Mouse (Mus musculus) kidney, postnatal 14 days (tissue): ENCODE measurements around the gene Spns3.
A peak's percentile ranks its signal among the peaks of the same experiment; 100 is the strongest.
"Not testable (repeated sequence)": the region's sequence is repeated elsewhere in the genome, so short reads cannot be mapped to it uniquely, and the experiment has no call there.

ENCODE experiments used
- DNase-seq: peaks from one replicate; pipeline ENCODE4 v3.0.0; 2022; ENCODE audit warnings: mixed read lengths

Gene Spns3

DNA sequence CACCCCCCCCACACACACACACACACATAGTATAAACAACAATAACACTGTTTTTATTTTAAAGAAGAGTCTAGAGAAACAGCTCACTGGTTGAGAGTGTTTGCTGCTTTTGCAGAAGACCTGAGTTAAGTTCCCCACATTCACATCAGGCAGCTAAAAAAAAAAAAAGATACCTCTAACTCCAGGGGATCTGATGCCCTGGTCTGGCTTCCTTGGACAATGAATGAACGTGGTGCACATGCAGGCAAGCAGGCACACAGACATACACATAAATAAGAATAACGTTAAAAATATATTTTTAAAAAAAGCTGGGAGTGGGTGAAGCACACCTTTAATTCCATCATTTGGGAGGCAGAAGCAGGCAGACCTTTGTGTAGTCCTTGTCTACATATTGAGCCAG, 6.6 kb upstream of the Spns3 start:
- DNase-seq, result no peak

DNA sequence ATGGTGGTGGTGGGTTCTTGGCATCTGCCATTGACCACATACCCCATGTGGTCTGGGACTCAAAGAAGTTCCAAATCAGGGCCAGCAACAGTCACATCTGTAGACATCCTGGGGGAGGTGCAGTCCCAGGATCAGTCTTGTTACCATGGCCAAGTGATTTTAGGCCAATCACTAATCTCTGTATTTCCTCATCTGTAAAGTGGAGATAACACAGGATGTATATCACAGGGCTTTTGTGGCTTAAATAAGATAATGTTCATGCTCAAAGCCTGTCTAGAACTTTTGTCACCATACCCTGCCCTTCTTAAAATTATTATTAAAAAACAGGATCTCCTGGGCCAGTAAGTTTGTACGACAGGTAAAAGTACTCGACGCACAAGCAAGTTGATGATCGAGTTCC, 6.2 kb upstream of the Spns3 start:
- no peak for DNase-seq

DNA sequence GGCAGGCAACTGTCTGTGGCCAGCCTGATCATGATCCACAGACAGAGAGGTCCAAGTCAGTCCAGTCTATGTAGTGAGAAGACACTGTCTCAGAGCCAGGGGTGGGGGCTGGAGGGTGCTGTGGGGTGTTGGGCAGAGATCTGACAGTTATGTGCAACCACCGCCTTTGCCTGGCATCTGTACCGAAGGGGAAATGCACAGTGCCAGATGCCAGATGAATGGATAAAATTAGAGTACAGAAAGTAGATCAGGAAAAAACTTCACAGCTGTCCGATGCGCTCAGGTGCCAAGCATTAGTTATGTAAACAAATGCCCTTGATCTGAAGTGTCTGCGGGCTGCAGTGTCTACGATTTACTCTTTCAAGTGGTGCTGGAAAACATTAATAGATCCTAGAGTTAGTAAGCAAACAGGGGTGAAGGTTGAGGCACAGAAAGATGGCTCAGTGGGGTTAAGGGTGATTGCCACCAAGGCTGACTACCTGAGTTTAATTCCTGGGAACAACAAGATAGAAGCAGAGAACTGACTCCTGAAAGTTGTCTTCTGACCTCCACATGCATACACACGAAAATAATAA, 1.3 kb upstream of the Spns3 start:
- no peak for DNase-seq

DNA sequence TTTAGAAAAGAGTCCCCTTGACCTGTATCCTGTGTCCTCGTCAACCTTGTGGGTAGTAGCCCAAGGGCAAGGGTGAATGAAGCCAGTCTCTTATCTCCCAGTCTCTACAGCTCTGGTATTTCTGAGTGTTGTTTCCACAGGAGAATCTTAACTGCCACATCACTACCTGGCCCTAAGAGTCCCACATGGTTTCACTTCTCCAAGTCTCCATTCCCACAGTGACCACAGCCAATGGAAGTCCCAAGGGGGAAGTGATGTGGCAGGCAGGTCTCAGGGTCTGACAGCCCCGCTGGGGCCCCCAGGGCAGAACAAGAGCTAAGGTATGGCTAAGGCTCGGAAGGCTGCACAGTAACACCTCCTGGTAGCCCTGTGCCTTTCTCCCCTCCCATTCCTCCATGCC, 3.1 kb downstream of the Spns3 start:
- no peak for DNase-seq

DNA sequence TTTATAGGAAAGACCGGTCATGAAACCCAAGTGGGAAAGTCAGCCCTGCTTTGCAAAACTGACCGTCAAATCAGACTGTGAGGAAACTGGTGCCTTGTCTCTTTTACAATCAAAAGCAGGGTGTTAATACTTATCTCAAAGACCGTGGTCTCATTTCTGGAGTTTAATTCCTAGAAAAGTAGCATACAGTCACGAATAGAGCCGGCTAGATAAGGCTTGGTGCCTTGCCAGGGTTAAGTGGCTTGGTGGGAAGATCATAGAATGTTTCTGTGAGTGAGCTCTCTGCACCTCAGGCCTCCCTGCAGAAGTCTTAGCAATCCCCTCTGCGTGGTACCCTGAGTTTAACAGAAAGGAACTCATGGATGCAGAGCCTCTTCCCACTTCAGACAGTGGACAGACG, 5.6 kb downstream of the Spns3 start:
- no peak for DNase-seq

DNA sequence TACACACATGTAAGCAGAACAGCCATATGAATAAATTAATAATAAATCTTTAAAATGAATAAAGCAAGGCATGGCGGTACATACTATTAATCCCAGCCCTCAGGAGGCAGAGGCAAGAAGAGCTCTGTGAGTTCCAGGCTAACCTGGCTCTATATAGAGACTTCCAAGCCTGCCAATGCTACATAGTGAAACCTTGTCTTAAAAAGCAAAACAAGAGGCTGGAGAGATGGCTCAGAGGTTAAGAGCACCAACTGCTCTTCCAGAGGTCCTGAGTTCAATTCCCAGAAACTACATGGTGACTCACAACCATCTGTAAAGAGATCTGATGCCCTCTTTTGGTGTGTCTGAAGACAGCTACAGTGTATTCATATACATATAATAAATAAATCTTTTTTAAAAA, 6.6 kb downstream of the Spns3 start:
- DNase-seq, result not testable (repeated sequence)

DNA sequence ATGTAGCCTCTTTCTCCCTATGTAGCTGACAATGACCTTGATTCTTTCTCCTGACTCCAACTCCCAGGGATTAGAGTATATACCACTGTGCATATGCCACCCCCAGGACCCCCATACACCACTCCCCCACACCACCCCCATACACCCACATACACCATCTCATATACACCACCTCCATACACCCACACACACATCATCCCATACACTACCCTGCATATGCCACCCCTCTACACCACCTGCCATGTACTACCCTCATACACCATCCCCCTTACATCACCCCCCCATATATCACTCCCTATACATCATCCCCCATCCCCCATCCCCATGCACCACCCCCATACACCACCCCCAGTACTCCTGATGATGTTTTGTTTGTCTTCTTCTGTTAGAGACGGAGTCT, 7.7 kb downstream of the Spns3 start:
- DNase-seq, result no peak

DNA sequence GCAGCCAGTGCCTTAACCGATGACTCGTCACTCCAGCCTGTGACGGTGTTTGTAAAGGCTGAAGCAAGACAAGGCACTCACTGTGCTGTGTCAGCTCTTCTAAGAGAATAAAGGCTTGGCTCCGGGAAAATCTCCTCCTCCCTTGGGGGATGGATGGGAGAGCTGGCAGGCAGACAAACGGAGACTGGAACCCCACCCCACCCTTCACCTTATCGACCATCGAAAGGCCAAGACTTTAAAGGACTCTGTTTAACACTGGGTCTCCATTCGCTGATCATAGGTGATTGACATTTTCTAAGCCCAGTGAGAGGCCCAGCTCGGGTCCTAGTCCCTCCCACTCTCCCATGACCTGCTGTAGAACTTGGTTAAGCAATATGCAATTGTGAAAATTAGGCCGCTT, 8.4 kb downstream of the Spns3 start:
- no peak for DNase-seq

DNA sequence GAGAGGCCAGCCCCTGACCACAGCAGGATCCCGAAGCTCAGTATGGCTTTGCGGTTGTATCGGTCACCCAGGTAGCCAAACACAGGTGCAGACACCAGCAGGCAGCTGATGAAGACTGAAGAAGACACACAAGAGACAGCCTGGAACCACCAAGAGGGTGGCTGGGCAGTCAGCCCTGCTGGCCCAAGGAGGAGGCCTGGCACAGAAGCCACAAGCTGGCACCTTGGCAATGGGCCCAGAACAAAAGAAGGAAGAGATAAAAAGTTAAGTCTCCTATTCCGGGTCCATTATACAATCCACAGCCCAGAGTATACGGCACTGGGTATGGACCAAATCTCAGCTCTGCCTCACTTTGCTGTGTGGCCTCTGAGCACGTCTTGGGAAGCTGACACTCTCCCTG, 9.9 kb downstream of the Spns3 start:
- DNase-seq, result peak; percentile 21

DNA sequence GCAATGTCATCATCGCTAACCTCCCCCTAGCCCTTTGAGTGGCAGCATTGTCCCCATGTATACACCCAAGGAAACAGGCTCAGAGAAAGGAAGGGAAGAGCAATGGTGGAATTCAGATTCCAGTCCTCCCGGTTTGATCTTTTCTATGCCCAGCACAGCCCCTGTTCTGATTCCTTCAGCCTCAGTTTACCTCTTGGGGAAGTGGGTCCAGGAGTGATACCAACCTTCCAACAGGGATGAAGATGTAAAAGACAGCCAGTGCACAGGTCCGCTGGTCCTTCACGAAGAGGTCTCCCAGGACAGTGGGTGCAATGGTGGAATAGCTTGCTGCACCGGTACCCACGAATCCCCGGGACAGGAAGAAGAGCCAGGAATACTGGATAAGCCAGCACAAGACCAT, 11.5 kb downstream of the Spns3 start:
- DNase-seq, result no peak

DNA sequence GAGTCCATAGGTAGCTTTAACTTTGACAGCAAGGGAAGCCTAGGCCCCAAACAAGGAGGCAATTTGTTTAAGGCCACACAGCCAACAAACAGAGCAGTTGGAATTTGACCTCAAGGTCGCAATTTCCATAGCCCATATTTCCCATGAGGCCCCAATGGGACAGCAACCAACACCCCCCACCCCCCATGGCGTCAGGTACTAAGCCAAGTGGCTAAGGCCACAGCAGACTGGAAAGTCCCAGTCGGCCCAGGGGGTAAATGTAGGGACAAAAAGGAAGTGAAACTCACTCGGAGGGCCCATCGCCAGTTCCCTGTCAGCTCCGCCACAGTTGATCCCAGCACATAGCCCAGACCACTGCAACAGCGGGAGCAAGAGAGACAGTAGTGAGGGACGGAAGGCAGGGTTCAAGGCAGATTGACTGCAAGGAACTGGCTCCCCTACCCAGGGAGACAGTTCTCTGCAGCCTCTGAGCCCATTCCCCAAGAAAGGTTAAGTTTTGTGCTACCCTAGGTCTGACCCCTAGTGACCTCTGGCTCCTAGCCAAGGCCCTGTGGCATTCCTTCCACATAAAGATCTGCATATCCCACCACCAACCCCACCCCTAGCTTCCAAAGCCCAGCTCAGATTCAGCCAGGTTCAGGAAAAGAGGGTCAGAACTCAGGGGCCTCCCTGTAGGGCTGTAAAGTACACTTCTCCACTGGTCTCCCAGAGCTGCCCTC, 12.1 kb downstream of the Spns3 start:
- peak; percentile 55 for DNase-seq

DNA sequence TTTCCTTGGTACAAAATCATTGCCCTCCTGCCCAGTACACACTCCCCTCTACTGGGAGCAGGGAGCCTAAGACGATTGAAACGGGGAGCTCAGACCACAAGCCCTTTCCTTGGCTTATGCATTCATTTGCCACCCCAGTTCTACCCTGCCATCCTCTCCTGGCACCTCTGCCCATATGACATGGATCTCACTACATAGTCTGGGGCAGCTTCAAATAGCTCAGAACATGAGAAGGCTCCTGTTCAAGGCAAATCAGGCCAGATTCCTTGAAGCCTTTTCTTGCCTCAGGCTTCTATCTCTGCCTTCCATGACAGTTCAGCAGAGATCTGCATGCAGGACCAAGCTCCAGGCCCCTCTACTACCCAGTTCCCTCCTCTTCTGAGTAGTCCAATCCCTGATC, 12.8 kb downstream of the Spns3 start:
- no peak for DNase-seq

DNA sequence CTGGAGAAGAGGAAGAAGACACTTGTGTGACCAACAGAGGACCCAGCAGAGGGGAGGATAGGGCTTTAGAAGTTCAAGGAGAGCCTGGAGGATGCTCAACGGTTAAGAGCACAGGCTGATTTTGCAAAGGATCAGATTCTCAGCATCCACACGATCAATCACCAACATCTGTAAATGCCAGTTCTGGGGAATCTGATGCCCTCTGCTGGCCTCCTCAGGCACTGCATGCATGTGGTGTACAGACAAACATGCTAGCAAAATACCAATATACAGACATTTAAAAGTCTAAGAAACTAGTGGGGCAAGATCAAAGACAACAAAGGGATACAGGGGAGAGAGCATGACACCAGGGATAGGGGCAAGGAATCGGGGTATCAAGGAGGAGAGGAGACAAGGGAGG, 14.8 kb downstream of the Spns3 start:
- DNase-seq, result no peak

DNA sequence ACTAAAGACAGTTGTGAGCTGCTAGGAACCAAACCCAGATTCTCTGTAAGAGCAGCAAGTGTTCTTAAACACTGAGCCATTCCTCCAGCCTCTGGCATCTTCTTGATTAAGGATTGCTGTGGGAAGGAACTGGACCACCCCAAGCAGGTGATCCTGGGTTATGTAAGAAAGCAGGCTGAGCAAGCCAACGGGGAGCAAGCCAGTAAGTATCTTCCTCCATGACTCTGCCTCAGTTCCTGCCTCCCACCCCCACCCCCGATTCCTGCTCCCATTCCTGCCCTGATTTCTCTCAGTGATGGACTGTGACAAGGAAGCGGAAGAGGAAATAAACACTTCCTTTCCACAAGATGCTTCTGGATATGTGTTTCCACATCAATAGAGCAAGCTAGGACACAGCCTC, 17.4 kb downstream of the Spns3 start:
- no peak for DNase-seq

DNA sequence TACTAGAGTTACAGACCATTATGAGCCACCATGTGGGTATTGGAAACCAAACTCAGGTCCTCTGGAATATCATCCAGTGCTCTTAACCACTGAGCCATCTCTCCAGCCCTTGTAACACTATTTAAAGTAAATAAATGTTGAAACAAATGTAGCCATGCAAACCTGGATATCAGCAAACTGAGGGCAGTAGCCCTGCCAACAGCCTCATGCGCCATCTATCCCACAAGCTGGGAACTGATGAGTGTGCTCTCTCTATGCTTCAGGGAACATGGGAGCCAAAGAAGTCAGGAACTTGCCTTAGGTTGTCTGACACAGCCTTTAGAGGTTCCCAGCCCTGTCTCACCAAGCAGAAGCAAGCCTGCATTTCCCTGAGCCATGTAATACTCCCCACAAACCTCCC, 18.7 kb downstream of the Spns3 start:
- peak; percentile 34 for DNase-seq

DNA sequence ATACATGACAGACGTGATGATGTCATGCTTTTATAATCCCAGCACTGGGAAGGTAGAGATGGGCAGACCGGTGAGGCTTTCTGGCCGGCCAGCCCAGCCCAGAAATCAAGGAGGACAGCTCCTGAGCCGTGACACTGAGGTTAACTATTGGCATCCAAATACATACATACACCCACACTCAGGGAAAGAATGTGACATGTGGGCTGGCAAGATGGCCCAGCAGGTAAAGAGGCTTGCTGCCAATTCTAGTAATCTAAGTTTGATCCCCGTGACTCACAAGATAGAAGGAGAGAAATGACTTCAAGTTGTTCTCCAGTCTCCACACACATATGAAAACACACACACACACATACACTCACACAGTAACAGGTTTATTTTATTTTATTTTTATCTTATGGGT, 19.2 kb downstream of the Spns3 start:
- DNase-seq, result no peak

DNA sequence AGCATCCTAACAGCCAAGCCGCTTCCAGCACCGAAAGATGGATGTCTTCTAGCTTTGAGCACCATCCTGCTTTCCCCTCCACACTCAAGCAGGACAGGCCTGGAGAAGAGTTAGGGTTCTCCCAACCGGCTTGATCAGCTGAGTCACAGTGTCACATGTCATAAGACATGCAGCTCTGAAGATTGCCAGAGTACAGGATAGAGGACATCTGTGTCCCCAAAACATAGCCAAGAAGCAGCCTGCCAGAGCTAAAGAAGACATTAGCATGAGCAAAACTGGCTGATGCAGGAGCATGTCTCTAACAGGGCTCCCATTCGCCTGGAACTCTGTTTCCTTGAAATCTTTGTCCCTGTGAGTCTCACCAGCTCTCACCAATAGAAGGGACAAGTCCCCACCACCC, 24.1 kb downstream of the Spns3 start:
- DNase-seq, result no peak

DNA sequence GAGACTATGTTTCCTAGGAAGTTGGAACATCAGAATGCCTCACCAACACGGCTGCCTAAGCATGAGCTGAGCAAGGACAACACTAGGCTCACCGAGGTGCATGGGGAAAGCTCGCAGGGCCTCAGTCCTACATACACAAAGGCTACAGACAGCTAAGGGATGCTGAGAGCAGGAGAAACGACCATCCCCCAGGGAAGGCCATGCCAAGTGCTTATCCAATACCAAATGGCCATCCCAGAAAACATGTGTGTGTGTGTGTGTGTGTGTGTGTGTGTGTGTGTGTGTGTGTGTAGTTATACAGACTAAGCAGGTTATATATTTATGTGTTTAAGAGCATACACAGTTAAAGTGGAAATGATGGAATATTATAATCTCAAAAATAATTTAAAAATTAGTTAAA, 26.6 kb downstream of the Spns3 start:
- DNase-seq, result no peak

DNA sequence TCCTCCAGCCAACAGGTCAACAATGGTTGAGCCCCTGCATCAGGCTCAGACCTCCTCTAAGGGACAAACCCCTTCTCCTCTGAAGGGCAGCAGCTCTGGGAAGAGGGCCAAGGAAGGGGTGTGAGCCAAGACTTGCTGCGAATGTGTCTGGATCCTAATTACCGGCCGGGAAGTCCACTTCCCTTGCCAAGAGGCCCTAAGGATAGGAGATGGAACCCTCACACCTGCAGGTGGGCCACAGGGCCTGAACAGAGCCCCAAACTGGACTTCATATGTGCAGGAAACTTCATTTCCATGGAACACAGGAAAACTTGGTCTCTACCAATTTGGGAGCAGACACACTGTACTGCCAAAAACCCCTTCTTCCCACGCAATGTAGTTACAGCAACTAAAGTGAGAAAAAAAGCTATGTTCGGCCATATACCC, 27.7 kb downstream of the Spns3 start:
- DNase-seq, result peak; percentile 78

DNA sequence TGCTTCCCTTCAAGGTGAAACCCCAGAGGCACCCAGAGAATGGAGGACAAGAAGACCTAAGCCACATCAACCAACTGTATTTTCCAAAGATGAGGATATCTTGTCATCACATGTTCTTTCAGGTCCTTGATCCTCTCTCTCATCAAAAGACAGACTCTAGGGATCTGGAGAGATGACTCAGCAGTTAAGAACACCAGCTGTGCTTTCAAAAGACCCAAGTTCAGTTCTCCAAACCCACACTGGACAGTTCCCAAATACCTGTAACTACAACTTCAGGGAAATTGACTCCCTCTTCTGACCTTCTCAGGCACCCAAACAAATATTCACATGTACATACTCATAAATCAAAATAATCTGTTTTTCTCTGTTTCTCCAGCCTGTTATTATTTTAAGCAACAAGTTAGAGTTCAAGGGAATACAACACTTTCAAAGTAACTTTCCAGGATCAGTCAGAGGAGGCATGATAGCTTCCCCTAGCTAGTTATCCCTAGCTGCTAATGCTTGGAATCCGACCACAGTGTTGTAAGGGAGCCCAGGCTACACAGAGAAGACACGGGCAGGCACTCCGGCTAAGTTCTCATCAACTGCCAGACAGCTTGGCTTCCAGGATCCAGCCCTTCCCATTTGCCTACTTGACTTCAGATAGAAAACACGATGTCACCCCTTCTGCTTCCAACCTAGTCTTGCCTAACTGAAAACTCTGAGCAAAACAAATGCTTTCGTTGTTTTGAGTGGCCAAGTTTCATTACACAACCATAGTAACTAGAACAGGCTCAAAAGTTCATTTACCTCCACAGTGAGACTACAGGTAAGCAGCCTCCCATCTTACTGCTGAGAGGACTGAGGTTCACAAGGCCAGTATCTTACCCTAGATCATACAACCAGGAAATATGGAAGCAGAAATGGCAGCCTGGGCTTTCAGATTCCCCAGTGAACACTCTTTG, 28.4 kb downstream of the Spns3 start:
- DNase-seq, result no peak

DNA sequence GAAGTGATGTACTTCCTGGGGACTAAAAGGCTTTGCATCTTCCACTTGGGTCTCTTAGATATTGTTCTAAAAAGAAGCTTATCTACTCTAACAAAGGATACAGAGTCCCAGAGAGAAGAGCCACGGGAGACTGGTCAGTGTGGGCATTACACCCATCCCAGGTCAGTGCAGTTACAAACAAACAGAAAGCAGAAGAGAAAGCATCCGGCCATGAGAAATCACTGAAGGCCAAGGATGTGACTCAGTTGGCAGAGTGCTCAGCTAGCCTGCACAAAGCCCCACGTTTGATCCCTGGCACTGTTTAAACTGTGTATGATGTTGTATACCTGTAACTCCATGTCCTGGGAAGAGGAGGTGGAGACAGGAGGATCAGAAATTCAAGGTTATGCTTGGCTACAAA, 30.4 kb downstream of the Spns3 start:
- DNase-seq, result no peak

DNA sequence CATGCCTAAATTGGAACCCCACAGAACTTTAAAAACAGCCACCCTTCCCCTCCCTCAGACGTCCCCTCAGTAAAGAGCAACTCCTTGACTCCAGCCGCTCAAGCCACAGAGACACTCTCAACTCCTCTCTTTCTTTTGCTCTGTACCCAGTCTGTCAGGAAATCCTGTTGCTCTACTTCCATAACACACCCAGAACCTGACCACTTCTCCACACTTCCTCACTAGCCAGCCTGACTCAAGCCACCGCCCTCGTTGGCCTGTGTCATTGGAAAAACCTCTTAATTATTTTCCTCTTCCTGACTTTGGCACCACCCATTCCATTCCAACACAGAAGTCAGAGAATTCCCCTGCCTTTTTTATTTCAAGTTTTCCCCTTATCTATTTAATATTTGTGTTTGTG, 31.1 kb downstream of the Spns3 start:
- DNase-seq, result peak; percentile 18

DNA sequence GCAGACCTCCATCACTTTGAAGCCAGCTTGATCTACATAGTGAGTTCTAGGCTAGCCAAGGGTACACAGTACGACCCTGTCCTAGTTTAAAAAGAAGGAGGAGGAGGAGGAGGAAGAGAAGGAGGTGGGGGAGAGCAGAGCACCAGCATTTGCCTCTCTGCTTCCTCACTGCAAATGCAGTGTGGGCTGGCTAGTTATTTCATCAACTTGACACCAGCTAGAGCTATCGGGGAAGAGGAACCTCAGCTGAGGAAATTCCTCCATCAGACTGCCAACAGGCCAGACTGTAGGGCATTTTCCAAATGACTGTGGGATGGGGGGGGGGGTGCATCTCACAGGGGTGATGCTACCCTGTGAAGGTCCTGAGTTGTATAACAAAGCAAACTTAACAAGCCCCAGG, 31.9 kb downstream of the Spns3 start:
- no peak for DNase-seq

DNA sequence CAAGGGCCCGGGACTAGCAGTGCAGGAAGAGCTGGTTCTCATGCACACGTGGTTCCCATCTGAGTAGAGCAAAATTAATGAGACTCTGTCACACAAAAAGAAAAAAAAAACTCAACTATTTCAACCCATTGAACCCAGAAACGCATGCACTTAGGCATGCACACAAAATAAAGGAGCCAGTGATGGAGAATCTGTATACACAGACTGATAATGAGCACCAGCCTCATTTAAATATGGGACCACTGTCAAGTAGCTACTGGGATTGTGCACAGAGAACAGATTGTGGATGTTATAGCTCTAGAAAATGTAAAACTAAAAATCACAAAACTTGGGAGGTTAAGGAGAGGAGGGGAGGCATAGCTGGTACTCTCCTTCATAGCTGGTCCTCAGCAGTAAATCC, 35.3 kb downstream of the Spns3 start:
- DNase-seq, result no peak
